Mouse (Mus musculus) layer of hippocampus, postnatal 36 days (tissue): Measurements from ENCODE around the gene Wdr20rt. TPM values are rescaled to one million over a fixed set of nuclear protein-coding genes. Genes with fewer than 3 reads are reported as not detected.
"Not testable (repeated sequence)": the region's sequence is repeated elsewhere in the genome, so short reads cannot be mapped to it uniquely, and the experiment has no call there.

Experiments
- DNase-seq, 2 experiments: peaks; one replicate each; pipeline ENCODE4 v3.0.0; 2022
- total RNA-seq, 2 experiments: library from RNA; stranded (reverse); gene quantifications; 2 replicates each; pipeline ENCODE4 v1.2.3; 2021

Gene Wdr20rt
- total RNA-seq, result under 1 TPM; 0.20 to 0.23 TPM

GRCm38 (mm10) chr12:65225467-65225945, at the start of gene Wdr20rt:
Wdr20rt (plus strand) TSS chr12:65225517.
- no peak for DNase-seq

- no peak for DNase-seq
Measured at GRCm38 (mm10) chr12:65187365-65187764, 38.0 kb upstream of the Wdr20rt start.

- DNase-seq, result no peak
Measured at GRCm38 (mm10) chr12:65189213-65189612, 36.1 kb upstream of the Wdr20rt start.

GRCm38 (mm10) chr12:65194003-65194530, 31.2 kb upstream of the Wdr20rt start:
- no peak for DNase-seq

DNA sequence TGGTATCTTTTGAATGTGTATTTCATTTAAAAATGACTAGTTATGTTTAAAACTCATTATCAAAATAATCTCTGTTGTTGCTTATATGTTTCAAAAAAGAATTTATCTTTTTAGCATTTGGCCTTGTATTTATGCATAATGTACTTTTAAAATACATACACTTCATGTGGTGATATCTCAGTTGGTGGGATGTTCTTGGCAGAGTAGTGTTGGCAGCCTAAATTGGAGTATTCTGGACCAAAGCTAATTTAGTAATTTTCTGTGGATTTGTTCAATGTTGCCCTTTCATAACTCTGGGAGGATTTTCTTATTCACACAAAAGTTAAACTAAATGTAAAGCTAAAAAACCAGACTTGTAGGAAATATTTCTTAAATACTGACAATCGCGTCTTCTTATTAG, 23.5 kb upstream of the Wdr20rt start:
- no peak for DNase-seq

GRCm38 (mm10) chr12:65206431-65206830, 18.9 kb upstream of the Wdr20rt start:
- DNase-seq, result no peak

DNA sequence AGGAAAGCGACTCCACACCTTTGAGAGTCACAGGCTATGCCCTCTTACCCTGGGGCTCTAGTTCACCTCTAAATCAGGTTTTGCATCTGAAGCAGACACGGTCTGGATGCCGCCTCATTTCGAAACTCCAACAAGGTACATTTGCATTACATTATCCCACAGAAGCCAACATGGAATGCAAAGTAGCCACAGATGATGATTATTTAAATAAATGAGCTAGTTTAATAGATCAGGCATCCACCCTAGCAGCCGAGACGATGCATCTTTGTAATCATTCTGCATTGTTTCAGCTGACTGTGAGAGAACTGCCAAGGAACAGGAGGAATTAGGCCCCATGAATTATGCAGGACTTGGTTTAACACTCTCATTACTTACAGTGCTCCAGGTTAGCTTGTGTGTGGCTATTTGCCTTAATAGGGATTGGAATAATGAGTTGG, 8.9 kb upstream of the Wdr20rt start:
- no peak for DNase-seq

- DNase-seq, result no peak
Measured at GRCm38 (mm10) chr12:65228628-65229027, 3.3 kb downstream of the Wdr20rt start.

DNA sequence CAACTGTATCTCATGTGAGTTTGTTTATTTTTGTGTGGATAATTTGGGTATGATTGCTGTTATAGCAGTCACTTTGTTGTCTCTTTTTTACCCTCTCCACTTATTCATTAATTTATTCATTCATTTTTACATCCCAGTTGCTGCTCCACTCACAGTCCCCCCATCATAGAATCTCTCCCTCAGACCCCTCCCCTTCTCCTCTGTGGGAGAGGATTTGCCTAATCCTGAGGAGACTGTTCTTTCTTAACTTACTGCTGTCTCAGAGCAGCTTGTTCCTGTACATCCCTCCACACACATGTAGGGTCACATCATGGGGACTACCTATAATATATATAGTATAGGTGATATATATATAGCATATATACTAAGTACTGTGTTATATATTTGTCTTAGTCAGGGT, 3.7 kb downstream of the Wdr20rt start:
- no peak for DNase-seq

GRCm38 (mm10) chr12:65232801-65233200, 7.5 kb downstream of the Wdr20rt start:
- DNase-seq, result not testable (repeated sequence)

DNA sequence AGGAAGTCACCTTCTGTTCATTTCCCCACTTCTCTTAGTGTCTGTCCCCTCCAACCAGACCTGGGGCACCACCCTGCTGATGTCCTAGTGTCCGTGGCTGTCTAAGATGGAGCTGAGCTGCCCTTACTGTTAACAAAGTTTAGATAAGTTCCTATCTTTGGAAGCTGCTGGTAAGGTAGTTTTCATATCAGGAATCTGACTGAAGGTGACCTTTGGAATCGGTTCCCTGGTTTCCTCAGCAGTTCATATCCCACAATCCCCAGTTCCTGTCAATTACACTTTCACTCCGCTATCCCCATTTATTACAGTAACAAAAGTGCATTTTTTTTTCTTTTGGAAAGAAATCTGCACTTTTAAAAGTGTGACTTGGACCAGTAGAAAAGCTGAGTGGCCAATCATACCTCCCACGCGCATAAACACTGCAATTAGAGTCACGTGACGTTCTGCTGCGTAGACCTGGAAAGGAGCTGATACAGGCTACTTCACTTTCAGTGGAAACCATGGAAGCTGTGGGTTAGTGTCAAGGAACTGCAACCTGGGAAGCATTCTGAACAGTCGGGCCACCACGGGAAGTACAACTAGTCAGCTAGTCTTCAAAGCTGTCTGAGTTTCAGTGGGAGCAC, 24.9 kb downstream of the Wdr20rt start:
- no peak for DNase-seq

DNA sequence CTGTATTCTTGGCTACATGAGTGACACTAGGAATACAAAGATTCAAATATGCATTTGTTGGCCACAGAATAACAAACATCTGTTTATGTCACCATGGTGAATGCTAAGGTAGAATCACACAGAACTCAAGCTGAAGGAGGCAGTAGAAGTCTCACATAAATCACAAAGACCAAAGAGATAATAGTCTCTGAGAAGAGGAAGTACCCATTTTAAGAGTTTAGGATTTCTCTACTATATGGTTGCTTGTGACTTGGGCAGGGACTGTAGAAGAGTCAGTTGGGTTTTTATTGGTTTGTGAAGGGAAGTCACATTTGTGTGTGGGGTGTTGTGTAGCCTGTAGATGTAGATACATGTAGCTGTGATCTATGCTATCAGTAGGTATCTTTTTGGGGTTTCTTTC, 31.6 kb downstream of the Wdr20rt start:
- no peak for DNase-seq

GRCm38 (mm10) chr12:65258212-65259138, 33.2 kb downstream of the Wdr20rt start:
- DNase-seq, result no peak

GRCm38 (mm10) chr12:65259139-65260111, 34.1 kb downstream of the Wdr20rt start:
- peak in 1 of 2 experiments; percentile 22 for DNase-seq

- DNase-seq, result no peak
Measured at GRCm38 (mm10) chr12:65268311-65268984, 43.1 kb downstream of the Wdr20rt start.

- no peak for DNase-seq
Measured at GRCm38 (mm10) chr12:65269406-65269805, 44.1 kb downstream of the Wdr20rt start.

DNA sequence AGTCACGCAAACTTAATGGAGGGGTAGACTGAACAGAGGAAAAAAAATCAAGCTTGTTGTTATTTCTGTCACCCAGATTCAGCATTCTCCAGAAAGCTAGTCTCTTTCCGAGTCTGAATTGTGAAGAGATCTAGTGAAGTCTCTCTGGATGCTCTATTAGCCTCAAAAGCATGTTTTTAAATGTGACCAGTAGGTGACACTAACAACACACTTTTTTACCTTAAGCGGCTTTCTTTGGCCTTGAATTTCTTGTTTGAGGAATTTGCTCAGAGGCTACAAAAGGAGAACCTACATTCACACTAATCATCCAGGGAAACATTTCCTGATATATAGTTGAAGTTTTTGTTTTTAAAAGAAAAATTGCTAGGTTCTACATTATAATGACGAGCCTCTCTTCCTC, 48.5 kb downstream of the Wdr20rt start:
- no peak for DNase-seq
